8 mouse cellular contexts compared by ENCODE assay signal in genomic region chr3:123264706-123265105, GRCm38 (mm10). TPM values are rescaled to one million over a fixed set of nuclear protein-coding genes. Genes with fewer than 3 reads are reported as not detected.
DNase-seq lines count a peak whose midpoint lies in the region; ATAC-seq and TF ChIP-seq lines count a peak whose summit lies in the region.
"Had no signal": no experiment of that assay in that cellular context is flagged by ENCODE, and none has a peak within 500 bp of the region (broad histone marks: within the 10 kb centered on the region; RNA-seq: fewer than 3 reads in every experiment).

No protein-coding gene starts in this region.

- H3K4me2 ChIP-seq in midbrain, embryonic 14.5 days (ENCODE audit: low read length) = no peak overlapping the region
- no peak overlapping the region for H3K4me2 ChIP-seq in midbrain, embryonic 13.5 days (replicated peaks)
- peak overlapping the region; percentile 30; the same call in 1 of the 2 replicates for H3K4me2 ChIP-seq in forebrain, postnatal 0 days (ENCODE audit: low read depth)
- H3K4me2 ChIP-seq in intestine, postnatal 0 days (replicated peaks; ENCODE audit: low read depth) = peak overlapping the region; percentile 48
- peak overlapping the region; percentile 33; the same call in 1 of the 2 replicates for H3K4me2 ChIP-seq in neural tube, embryonic 15.5 days

- H3K36me3 ChIP-seq in midbrain, embryonic 14.5 days (ENCODE audit: control insufficient read depth, insufficient read depth, low read length) = no peaks in the 10 kb centered on the region
- no peaks in the 10 kb centered on the region for H3K36me3 ChIP-seq in midbrain, embryonic 13.5 days
- no peaks in the 10 kb centered on the region for H3K36me3 ChIP-seq in forebrain, postnatal 0 days (ENCODE audit: insufficient read depth)
- peaks cover 4% of the 10 kb centered on the region for H3K36me3 ChIP-seq in intestine, postnatal 0 days (ENCODE audit: control insufficient read depth, insufficient read depth)
- no peaks in the 10 kb centered on the region for H3K36me3 ChIP-seq in neural tube, embryonic 15.5 days

- TF ChIP-seq CTCF in forebrain, postnatal 0 days (IDR thresholded peaks at IDR 0.05; ENCODE audit: low read depth) = no peak
- no peak for TF ChIP-seq CTCF in intestine, postnatal 0 days (IDR thresholded peaks at IDR 0.05; ENCODE audit: low read depth)

- H3K4me3 ChIP-seq in midbrain, embryonic 14.5 days (replicated peaks; ENCODE audit: low read depth, low read length) = no peak overlapping the region
- H3K4me3 ChIP-seq in midbrain, embryonic 13.5 days (replicated peaks) = no peak overlapping the region
- H3K4me3 ChIP-seq in forebrain, postnatal 0 days (ENCODE audit: low read depth, low read length) = peak overlapping the region; percentile 22
- H3K4me3 ChIP-seq in intestine, postnatal 0 days (ENCODE audit: low read depth, low read length) = peak overlapping the region; percentile 26
- H3K4me3 ChIP-seq in neural tube, embryonic 15.5 days (replicated peaks) = peak overlapping the region; percentile 28

- H3K9ac ChIP-seq in midbrain, embryonic 14.5 days (replicated peaks; ENCODE audit: low read length) = no peak overlapping the region
- H3K9ac ChIP-seq in midbrain, embryonic 13.5 days (replicated peaks) = no peak overlapping the region
- no peak overlapping the region for H3K9ac ChIP-seq in forebrain, postnatal 0 days
- H3K9ac ChIP-seq in intestine, postnatal 0 days (ENCODE audit: low read depth, low read length) = no peak overlapping the region
- no peak overlapping the region; the same call in 1 of the 2 replicates for H3K9ac ChIP-seq in neural tube, embryonic 15.5 days (replicated peaks)

- H3K27me3 ChIP-seq in midbrain, embryonic 14.5 days (ENCODE audit: control insufficient read depth, insufficient read depth, low read length) = peaks cover 6% of the 10 kb centered on the region; the same call in 1 of the 2 replicates
- H3K27me3 ChIP-seq in midbrain, embryonic 13.5 days = peaks cover 26% of the 10 kb centered on the region
- no peaks in the 10 kb centered on the region for H3K27me3 ChIP-seq in forebrain, postnatal 0 days (ENCODE audit: insufficient read depth, low read length)
- no peaks in the 10 kb centered on the region for H3K27me3 ChIP-seq in intestine, postnatal 0 days (replicated peaks; ENCODE audit: control insufficient read depth, insufficient read depth, low read length)
- 0 out of 2 replicates have a peak, but pooled peaks cover 3% of the 10 kb centered on the region for H3K27me3 ChIP-seq in neural tube, embryonic 15.5 days (replicated peaks)

- WGBS in midbrain, embryonic 14.5 days = 67% methylated on average over 6 of the region's 6 CpGs
- WGBS in midbrain, embryonic 13.5 days = 62% methylated on average over 6 of the region's 6 CpGs
- 42% methylated on average over 6 of the region's 6 CpGs for WGBS in forebrain, postnatal 0 days
- WGBS in intestine, postnatal 0 days = 47% methylated on average over 6 of the region's 6 CpGs
- 53% methylated on average over 6 of the region's 6 CpGs for WGBS in neural tube, embryonic 15.5 days

- no peak for ATAC-seq in midbrain, embryonic 14.5 days (ENCODE audit: low FRiP score, low TSS enrichment)
- ATAC-seq in midbrain, embryonic 13.5 days = no peak
- ATAC-seq in forebrain, postnatal 0 days = no peak
- ATAC-seq in intestine, postnatal 0 days = no peak
- no peak for ATAC-seq in neural tube, embryonic 15.5 days (ENCODE audit: low FRiP score)
- ATAC-seq in erythroid progenitor cell, adult 5-6 weeks (replicated peaks; ENCODE audit: low FRiP score, poor library complexity, severe bottlenecking) = no peak

- DNase-seq in midbrain, embryonic 14.5 days = peak; percentile 7
- DNase-seq in forebrain, postnatal 0 days = peak; percentile 49
- no peak for DNase-seq in thymus, postnatal 4 days

- H3K9me3 ChIP-seq in midbrain, embryonic 14.5 days (ENCODE audit: control insufficient read depth, low read length) = no peaks in the 10 kb centered on the region
- no peaks in the 10 kb centered on the region for H3K9me3 ChIP-seq in midbrain, embryonic 13.5 days
- H3K9me3 ChIP-seq in forebrain, postnatal 0 days (ENCODE audit: low read length) = no peaks in the 10 kb centered on the region
- H3K9me3 ChIP-seq in intestine, postnatal 0 days (ENCODE audit: control insufficient read depth) = no peaks in the 10 kb centered on the region
- no peaks in the 10 kb centered on the region for H3K9me3 ChIP-seq in neural tube, embryonic 15.5 days (replicated peaks)

- 0 out of 2 replicates have a peak, but pooled peaks cover 3% of the 10 kb centered on the region for H3K4me1 ChIP-seq in midbrain, embryonic 14.5 days (ENCODE audit: control insufficient read depth, insufficient read depth, low read length)
- peaks cover 5% of the 10 kb centered on the region; the same call in 1 of the 2 replicates for H3K4me1 ChIP-seq in midbrain, embryonic 13.5 days (replicated peaks)
- no peaks in the 10 kb centered on the region for H3K4me1 ChIP-seq in forebrain, postnatal 0 days (ENCODE audit: insufficient read depth)
- no peaks in the 10 kb centered on the region for H3K4me1 ChIP-seq in intestine, postnatal 0 days (replicated peaks; ENCODE audit: control insufficient read depth, insufficient read depth, low read length)
- H3K4me1 ChIP-seq in neural tube, embryonic 15.5 days = peaks cover 11% of the 10 kb centered on the region

- H3K27ac ChIP-seq in midbrain, embryonic 14.5 days (replicated peaks; ENCODE audit: low read depth, low read length) = no peak overlapping the region
- no peak overlapping the region for H3K27ac ChIP-seq in midbrain, embryonic 13.5 days
- no peak overlapping the region for H3K27ac ChIP-seq in forebrain, postnatal 0 days (ENCODE audit: low read depth, low read length)
- H3K27ac ChIP-seq in intestine, postnatal 0 days (ENCODE audit: low read depth, low read length) = no peak overlapping the region
- no peak overlapping the region for H3K27ac ChIP-seq in neural tube, embryonic 15.5 days (replicated peaks)
- H3K27ac ChIP-seq: macrophage had no signal

RNA-seq across cellular contexts. Expression of gene Sec24d, which starts 2.5 kb away (rescaled TPM):
- polyA plus RNA-seq in midbrain, embryonic 14.5 days (2014; fragmentation: Nextera tagmentation; extraction: Ambion mirVana) = 7.2 and 12.0 TPM in 2 replicates
- polyA plus RNA-seq in midbrain, embryonic 13.5 days (2015; fragmentation: Nextera tagmentation; extraction: Ambion mirVana) = 8.4 and 8.5 TPM in 2 replicates
- total RNA-seq in forebrain, postnatal 0 days (2014; rRNA removed) = 21.7 and 36.5 TPM in 2 replicates
- polyA plus RNA-seq in forebrain, postnatal 0 days (2015; fragmentation: Nextera tagmentation; extraction: Ambion mirVana) = 14.1 and 16.3 TPM in 2 replicates
- polyA plus RNA-seq in intestine, postnatal 0 days (2015; fragmentation: Nextera tagmentation; extraction: Ambion mirVana) = 210 and 211 TPM in 2 replicates
- 18.3 and 27.0 TPM in 2 replicates for polyA plus RNA-seq in neural tube, embryonic 15.5 days (2015; fragmentation: Nextera tagmentation; extraction: Ambion mirVana)
- total RNA-seq in erythroid progenitor cell, adult 5-6 weeks (2015; ENCODE audit: low replicate concordance) = 4.2 and 33.2 TPM in 2 replicates
- 3.7 and 8.7 TPM in 2 replicates for total RNA-seq in erythroid progenitor cell, adult 5-6 weeks (2017; ENCODE audit: low replicate concordance)

RNA-seq across cellular contexts. Expression of gene Synpo2, which starts 28.8 kb away (rescaled TPM):
- 0.28 and 1.1 TPM in 2 replicates for polyA plus RNA-seq in midbrain, embryonic 14.5 days (2014; fragmentation: Nextera tagmentation; extraction: Ambion mirVana)
- 1.5 and 2.0 TPM in 2 replicates for polyA plus RNA-seq in midbrain, embryonic 13.5 days (2015; fragmentation: Nextera tagmentation; extraction: Ambion mirVana)
- 0.54 and 1.6 TPM in 2 replicates for total RNA-seq in forebrain, postnatal 0 days (2014; rRNA removed)
- 1.0 and 2.5 TPM in 2 replicates for polyA plus RNA-seq in forebrain, postnatal 0 days (2015; fragmentation: Nextera tagmentation; extraction: Ambion mirVana)
- 23.9 and 25.3 TPM in 2 replicates for polyA plus RNA-seq in intestine, postnatal 0 days (2015; fragmentation: Nextera tagmentation; extraction: Ambion mirVana)
- polyA plus RNA-seq in neural tube, embryonic 15.5 days (2015; fragmentation: Nextera tagmentation; extraction: Ambion mirVana) = 1.8 and 6.8 TPM in 2 replicates
- total RNA-seq in erythroid progenitor cell, adult 5-6 weeks (2015; ENCODE audit: low replicate concordance) = under 0.01 TPM in 1 of 2 replicates, not detected in the other
- total RNA-seq in erythroid progenitor cell, adult 5-6 weeks (2017; ENCODE audit: low replicate concordance) = 0.15 TPM in 1 of 2 replicates, not detected in the other

Comparison
In these comparisons a context has a peak if more than half of its experiments do, and no peak if none do; other contexts are left out.
1. H3K4me2 ChIP-seq: peak in forebrain, postnatal 0 days (single experiment), intestine, postnatal 0 days (single experiment) and neural tube, embryonic 15.5 days (single experiment); none in midbrain, embryonic 14.5 days (single experiment) and midbrain, embryonic 13.5 days (single experiment).
2. H3K4me3 ChIP-seq: peak in forebrain, postnatal 0 days (single experiment), intestine, postnatal 0 days (single experiment) and neural tube, embryonic 15.5 days (single experiment); none in midbrain, embryonic 14.5 days (single experiment) and midbrain, embryonic 13.5 days (single experiment).